Mouse (Mus musculus): ENCODE measurements around the gene Klhl40. TPM values are rescaled to one million over a fixed set of nuclear protein-coding genes. Genes with fewer than 3 reads are reported as not detected.

Klhl40 gene
- total RNA-seq, 2 experiments from 2014 or later = 6.7 to 6.8 TPM

DNA sequence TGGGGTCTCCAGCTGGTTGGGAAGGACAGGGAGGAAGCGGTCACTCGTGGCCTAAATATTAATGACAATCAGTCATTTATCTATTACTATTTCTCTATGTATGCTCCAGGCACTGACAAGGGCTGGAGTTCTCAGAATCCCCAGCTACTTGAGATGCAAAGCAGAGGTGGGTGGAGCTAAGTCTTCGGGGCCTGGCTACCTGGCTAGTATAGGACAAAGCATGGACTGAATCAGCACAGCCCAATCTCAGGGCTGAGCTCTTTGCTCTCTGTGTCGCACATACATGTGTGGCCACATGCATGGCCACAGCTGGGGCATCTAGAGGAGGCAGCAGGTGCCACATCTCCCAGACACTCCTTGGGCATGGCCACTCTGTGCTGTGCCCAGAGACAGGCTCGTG lies 43.4 kb downstream of the Klhl40 start:
- intact Hi-C loops (cut with DNase I) = no loop called here
- DNase-seq = no peak

DNA sequence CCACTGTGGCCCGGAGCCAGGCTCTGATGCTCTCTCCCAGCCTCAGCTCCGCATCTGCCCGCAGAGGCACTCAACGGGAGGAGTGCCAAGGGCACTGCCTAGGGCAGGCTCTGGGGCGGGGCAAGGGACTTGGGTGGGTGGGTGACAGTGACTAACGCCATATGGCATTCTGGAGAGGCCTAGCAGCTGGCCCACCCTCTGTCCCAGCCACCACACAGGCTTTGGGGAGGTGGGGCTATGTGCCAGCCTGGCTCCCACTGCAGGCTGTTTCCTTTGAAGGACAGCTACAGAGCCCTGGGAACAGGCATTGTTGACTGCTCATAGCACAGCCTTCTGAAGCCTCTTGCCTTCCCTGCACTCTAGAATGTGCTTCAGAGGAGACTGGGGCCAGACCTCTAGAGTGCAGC lies 45.2 kb downstream of the Klhl40 start:
- peak in 1 of 2 experiments; percentile 38 for DNase-seq
- intact Hi-C loops (cut with DNase I) = no loop called here

DNA sequence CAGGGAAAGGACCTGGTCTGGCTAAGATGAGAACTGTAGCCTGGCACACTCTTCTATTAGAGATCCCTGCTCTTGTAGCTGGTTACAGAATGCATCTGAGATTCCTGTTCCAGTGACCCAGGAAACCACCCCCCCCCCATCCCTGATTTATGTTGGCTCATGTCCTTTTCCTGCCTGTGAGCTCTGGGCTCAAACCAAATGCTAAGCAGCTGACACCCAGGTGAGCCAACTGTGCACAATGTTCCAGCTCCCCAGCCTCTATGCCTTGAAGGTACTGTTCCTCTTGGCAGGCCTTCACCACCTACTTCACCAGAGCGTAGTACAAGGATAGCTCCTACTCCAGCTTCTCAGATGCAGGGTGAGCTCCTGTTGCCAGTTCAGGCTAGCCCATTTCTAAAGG lies 45.6 kb downstream of the Klhl40 start:
- DNase-seq = peak; percentile 32
- intact Hi-C loops (cut with DNase I) = no loop called here

DNA sequence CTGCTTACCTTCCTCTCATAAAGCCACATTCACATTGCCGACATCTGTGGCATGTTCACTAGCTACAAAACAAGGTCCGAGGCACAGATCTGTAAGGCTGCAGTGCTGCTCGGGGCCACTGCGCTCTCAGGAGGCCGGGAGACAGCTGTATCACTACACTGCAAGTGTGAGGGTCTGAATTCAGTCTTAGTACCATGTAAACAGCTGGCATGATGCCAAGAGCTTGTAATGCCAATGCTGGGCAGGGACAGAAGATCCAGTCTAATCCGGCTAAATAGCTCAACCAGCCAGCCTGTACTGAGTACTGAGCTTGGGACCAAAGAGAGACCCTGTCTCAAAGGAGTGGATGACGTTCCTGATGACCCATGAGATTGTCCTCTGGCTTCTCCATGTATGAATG lies 46.6 kb downstream of the Klhl40 start:
- no peak for DNase-seq
- intact Hi-C loops (cut with DNase I) = no loop called here

DNA sequence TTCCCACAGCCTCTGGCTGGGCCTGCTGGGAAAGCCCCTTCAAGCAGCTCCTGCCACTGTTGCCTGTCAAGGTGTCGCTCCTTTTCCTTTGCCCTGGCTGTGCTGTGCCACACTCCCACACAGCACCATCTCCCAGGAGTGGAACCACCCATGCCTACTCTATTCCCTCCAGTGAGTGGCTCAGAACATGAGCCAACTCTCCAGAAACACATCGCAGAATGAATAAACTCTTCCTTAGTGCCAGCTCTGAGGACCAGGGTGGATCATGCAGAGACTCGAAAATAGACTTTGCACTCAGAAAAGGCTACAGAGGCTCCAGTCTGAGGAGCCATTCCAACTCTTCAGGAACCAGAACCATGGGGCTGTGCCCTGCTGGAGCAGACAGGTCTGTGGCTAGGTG lies 48.9 kb downstream of the Klhl40 start:
- intact Hi-C loops (cut with DNase I) = no loop called here
- no peak for DNase-seq

DNA sequence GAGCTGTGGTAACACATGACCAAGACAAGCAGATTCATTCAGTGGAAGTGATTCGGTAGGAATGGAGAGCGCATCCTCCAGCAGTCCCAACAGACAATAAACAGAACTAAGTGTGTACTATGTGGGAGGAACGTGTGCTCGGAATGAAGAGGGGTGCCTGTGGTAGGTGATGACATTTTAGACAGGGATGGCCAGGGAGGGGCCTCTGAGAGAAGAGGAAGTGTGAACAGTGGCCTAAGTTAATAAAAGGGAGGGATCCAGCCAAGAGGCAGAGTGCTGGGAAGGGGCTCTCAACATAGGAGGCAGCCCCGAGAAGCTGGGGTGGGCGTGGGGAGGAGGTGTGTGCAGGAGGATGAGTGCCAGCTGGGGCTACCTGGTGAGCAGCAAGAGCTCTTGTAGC lies 50.9 kb downstream of the Klhl40 start:
- DNase-seq = no peak
- intact Hi-C loops (cut with DNase I) = no loop called here

DNA sequence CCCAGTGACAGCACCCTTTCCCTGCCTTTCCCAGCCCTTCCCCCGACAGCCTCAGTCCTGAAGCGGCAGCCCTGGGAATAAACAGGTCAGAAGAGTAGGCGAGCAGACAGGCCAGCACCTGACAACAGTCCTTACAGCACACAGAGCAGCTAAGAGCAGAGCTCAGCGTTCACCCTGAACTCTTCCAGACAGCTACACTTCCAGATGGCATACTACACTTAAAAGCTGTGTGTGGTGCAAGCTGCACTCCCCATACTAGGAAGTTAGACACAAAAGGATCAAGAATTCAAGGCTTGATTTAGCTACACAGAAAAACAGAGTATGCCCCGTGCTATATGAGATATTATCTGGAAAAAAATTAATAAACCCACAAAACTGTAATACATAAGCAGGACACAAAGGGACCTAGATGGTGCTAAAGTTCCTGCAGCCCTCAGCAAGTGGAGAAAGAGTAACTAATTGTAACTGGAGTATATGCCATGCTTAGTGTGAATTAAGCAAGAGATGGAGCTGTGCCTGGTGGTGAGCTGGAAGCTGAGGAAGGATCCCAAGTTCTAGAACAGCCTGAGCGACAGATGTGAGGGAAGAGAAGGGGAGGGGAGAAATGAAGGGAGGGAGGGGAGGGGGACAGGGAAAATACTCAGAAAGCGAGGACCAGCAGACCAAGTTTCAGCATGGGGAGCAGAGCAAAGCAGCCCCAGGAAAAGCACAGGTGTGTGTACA lies 52.0 kb downstream of the Klhl40 start:
- DNase-seq = no peak
- intact Hi-C loops (cut with DNase I) = no loop called here

DNA sequence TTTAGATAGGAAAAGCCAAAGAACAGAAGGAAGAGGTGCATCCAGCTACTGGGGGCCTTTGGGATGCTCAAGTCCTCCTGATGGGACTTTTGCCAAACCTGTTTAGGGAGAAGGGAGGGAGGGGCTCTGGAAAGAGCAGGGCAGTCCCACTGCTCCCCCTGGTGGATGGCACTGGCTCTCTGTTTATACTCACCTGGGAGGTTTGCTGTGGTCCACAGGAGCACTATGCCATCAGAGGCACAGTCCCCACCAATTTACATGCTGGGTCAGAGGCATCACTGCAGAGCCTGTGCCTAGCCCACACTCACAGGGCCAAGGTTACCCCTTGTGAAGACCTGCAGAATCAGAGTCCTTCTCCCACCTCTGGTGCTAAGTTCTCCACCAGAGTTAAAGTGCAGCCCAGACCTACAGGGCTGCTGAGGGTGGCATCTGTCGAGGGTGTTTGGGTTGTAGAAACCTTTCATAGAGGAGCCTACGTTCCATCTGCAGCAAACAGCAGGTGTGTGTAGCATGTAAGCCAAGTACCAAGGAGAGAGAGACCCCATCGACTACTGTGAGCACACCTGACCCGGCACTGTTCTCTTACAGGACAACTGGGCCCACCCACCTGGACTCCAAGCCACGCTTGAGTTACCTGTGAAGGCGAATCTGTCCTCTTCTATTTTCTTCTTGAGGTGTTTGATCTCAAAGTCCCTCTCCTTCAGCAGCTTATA lies 53.0 kb downstream of the Klhl40 start:
- intact Hi-C loops (cut with DNase I) = loop anchor here (2.0 to 5.0 kb wide), 3 partner anchors 47 to 134 kb away; no protein-coding TSS in a partner anchor
- peak; percentile 62 to 70 for DNase-seq

DNA sequence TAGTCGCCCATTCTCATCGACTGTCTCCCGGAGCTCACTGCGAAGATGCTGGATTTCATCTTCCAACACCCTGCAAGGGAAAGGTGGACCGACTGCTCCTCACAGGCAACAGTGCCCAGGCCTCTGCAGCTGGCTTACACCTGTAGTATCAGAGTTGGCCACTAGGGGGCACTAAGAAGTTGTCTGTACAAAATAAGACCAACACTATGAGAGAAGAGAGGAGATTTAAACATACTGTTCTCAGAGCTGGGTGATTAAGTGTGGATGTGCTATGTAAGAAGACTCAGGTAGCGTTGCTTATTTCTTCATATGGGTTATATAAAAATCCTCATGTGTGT lies 53.5 kb downstream of the Klhl40 start:
- DNase-seq = peak; percentile 78 to 90
- intact Hi-C loops (cut with DNase I) = loop anchor here (2.0 to 5.0 kb wide), 3 partner anchors 46 to 134 kb away; no protein-coding TSS in a partner anchor

Other genes with a start within 250 kb of the Klhl40 start
- not detected for gene Lyzl4, start 135.5 kb upstream of the Klhl40 start, total RNA-seq (2021)
- 1 to 10 TPM in 1 of 2 experiments, under 1 TPM in 1; 0.73 to 2.1 TPM for gene Vipr1, start 134.9 kb upstream of the Klhl40 start, total RNA-seq (2021)
- 1 to 10 TPM; 5.3 to 5.8 TPM for gene Sec22c, start 72.1 kb upstream of the Klhl40 start, total RNA-seq (2021)
- 100 to 1,000 TPM; 128 to 131 TPM for gene Ss18l2, start 67.3 kb upstream of the Klhl40 start, total RNA-seq (2021)
- gene Nktr, start 58.4 kb upstream of the Klhl40 start, total RNA-seq (2021) = 10 to 100 TPM; 44.8 to 46.5 TPM
- gene Zfp651, start 18.3 kb upstream of the Klhl40 start, total RNA-seq (2021) = 10 to 100 TPM; 89.4 to 91.9 TPM
- 100 to 1,000 TPM; 118 to 123 TPM for gene Hhatl, start 14.9 kb downstream of the Klhl40 start, total RNA-seq (2021)
- under 1 TPM in 1 of 2 experiments, not detected in 1; 0.38 TPM for gene Ccdc13, start 61.9 kb downstream of the Klhl40 start, total RNA-seq (2021)
- 100 to 1,000 TPM; 203 to 224 TPM for gene Higd1a, start 80.8 kb downstream of the Klhl40 start, total RNA-seq (2021)
- gene Ackr2, start 120.7 kb downstream of the Klhl40 start, total RNA-seq (2021) = 1 to 10 TPM; 2.0 to 3.4 TPM
- under 1 TPM in 1 of 2 experiments, not detected in 1; 0.10 TPM for gene Cyp8b1, start 138.7 kb downstream of the Klhl40 start, total RNA-seq (2021)
- 1 to 10 TPM; 1.7 to 1.8 TPM for gene Fam198a, start 173.4 kb downstream of the Klhl40 start, total RNA-seq (2021)
- gene Pomgnt2, start 219.5 kb downstream of the Klhl40 start, total RNA-seq (2021) = 10 to 100 TPM in 1 of 2 experiments, 1 to 10 TPM in 1; 9.7 to 11.3 TPM

Measured in heart, postnatal 14 days (tissue).